Mouse (Mus musculus): ENCODE measurements around the gene Metap1d.

Gene Metap1d

DNA sequence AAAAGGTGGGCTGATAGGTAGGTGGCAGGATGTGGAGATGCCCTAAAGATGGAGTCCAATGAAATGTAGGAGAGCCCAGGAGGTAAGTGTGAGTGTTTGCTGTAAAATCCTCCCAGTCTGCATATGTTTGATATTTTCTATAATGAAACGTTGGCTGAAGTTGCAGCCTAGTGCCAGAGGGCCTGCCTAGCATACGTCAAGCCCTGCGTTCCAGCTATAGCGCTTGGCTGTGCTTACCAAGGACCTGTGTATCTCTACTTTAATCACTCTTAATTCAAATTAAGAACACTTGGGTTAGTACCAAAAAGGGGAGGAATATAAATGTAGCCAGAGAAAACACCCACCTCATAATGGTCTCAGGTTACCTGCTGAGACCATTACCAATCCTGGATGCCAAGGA lies 22.7 kb downstream of the Metap1d start:
- no peak for DNase-seq

DNA sequence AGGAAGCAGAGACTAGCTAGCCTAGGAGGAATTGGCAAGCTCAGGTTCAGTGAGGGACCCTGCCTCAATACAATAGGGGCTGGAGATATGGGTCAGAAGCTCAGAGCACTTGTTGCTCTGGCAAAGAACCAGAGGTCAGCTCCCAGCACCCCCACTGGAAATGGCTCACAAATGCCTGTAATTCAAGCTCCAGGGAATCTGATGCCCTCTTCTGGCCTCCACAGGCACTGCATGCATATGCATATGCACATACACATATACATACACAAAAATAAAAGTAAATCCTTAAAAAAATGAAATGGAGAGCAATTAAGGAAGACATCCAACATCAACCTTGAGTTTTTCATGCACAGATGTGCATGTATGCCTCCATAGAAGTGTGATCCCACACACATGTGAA lies 24.7 kb downstream of the Metap1d start:
- no peak for DNase-seq

DNA sequence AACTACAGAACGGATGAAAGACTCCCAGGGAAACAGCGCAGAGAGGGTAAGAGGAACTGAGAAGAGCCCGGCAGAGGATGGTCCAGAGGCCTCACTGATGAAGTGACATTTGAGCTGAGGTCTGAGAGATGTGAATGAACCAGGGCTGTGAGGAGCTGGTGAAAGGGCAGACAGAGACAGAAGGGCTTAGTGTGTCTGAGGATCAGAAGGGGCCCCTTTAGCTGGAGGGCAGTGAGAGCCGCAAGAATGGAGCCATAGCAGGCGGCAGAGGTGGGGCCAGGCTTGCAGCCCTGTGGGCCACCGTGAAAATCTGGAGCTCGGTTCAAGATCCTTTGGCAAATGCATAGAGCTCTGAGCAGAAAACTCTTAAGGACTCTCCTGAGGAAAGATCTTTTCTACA lies 26.8 kb downstream of the Metap1d start:
- no peak for DNase-seq

DNA sequence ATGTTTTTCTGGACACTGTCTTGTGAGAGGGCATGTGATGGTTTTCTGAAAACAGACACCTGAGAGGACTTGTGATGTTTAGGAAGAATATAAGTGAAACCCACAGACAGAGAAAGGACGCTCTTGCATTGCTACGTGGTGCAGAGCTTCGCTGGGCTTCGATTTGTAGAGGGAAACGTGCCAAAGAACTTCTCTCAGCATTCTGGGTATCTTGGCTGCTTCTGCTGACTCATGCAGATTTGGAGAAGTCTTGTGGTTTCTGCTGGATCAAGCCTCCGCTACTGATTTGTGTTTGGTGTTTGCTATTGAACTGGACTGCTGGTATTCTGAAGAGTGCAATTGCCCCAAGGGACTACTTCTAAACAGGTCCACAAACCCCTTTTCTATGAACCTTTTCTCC lies 28.7 kb downstream of the Metap1d start:
- DNase-seq, result no peak

DNA sequence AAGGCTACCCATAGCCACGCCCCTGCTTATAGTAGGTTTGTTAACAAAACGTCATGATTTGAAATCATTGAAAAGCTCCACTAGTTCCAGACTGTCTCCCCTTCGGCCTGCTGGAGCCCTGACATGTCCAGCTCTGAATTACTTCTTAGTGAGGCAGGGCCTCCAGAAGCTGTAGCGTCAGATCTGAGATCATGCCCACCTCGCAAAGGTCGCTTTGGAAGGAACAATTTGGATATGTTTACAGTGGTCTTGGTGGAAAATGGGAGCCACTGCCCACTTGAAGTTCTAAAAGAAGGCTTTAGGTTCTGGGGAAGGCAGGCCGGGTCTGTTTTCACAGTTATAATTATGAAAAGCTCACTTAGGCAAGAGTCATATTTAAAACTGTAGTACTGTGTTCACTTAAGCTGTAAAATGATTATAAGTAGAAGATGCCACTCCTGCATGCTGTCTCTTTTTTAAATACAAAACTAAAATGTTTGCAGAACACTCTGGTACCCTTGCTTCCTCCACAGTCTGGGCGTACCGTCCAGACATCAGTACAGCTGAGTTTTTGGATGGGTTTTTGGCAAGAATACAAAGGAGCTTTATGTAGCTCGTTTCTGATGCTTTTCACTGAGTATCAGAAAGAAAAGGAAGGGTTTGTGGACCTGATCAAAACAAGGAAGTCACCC lies 30.1 kb downstream of the Metap1d start:
- DNase-seq, result no peak

DNA sequence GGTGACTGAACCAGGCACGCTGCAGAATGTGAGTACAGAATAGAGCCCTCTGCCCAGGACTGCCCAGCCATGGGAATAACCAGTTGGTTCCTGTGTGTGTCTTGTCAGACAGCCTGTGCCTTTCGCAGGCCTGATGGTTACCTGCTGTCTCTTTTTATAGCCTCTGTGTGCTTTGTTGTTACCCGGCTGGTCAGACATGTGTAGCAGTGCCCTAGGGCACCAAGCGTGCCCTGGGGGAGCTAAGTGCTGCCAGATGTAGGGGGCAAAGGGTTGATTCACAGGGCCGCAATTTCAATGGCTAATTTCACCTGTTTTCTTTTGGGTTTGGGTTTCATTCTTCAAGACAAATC lies 30.6 kb downstream of the Metap1d start:
- DNase-seq, result no peak

DNA sequence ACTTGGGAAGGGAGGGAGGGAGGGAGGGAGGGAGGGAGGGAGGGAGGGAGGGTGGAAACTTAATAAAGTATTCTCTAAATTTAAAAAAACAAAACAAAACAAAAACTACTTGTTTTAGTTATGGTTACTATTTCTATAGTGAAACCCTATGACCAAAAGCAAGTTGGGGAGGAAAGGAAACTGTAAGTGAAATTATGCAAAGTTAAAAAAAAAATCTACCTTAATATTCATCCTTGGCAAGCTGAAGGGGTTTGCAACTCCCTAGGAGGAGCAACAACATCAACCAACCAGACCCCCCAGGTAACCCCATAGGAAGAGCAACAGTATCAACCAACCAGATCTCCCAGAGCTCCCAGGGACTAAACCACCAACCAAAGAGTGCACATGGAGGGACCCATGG lies 38.2 kb downstream of the Metap1d start:
- DNase-seq, result no peak

DNA sequence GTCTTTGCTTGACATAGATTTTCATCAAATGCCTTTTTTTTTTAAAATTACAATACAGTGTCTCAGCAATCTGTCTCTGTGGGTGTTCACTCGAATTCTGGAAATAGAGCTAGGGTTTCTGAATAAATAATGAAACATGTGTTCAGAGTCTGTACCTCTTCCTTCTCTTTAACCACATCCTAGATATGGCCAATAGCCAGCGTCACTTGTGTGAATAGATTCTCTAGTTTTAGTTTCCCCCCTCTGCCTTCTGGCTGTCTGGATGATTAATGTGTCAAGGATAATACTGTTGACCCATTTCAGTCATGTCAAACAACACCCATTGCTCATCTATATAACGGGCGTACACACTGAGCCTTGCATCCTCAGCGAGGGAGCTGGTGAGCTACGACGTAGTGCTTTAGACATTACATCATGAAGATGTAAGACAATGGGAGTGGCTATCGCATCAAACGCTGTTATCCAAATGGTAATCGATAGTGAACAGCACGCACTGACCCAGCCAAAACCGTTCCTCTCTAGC lies 40.1 kb downstream of the Metap1d start:
- DNase-seq, result no peak

DNA sequence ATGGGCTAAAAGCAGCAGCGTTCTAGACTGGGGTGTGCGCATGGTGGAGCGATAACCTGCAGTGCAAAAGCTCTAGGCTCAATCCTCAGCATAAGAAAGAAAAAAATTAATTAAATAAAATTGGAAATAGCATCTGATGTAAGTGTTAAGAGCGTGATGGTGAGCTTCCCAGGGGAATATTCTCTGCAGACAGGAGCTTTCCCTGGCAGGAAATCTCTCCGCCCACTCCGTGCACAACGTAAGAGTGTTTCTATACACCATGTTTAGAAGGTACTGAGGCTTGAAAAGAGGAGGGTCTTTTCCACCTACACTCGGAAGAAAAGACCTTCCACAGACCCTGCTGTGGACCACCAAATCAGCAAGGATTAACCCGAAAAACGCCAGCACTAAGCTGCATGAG lies 41.4 kb downstream of the Metap1d start:
- DNase-seq, result no peak

DNA sequence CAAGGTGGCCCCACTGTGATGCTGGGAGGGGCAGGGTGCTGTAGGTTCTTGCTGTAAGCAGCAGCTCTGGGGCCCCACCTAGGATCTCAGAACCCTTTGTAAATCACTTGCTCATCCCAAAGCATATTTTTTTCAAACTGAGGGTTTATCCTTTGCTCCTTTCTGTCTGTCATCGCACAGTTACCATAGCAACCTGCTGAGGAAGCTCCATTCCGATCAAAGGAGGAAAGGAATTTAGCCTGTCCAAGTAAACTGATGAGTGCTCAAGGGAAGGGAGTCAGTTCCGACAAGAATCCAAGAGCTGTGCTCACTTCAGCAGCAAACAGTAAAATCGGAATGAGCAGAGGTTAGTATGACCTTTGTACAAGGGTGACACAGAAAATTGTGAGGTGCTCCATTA lies 41.9 kb downstream of the Metap1d start:
- no peak for DNase-seq

DNA sequence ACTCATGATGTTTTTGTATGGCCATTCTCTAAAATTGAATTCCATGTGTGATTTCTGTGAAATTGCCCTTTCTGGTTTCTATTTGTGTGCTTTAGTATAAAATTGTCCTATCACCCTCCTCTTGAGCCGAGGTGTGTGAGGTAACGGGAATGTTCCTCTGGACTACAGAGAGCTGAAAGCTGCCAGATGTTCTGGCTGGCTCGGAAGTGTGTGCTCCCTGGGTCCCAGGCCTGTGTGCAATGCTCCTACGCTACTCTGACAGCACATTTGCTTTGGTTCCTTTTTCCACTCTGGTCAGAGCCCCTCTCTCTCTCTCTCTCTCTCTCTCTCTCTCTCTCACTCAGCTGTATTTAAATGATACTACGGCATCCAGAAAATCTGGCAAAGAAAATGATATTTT lies 44.1 kb downstream of the Metap1d start:
- no peak for DNase-seq

DNA sequence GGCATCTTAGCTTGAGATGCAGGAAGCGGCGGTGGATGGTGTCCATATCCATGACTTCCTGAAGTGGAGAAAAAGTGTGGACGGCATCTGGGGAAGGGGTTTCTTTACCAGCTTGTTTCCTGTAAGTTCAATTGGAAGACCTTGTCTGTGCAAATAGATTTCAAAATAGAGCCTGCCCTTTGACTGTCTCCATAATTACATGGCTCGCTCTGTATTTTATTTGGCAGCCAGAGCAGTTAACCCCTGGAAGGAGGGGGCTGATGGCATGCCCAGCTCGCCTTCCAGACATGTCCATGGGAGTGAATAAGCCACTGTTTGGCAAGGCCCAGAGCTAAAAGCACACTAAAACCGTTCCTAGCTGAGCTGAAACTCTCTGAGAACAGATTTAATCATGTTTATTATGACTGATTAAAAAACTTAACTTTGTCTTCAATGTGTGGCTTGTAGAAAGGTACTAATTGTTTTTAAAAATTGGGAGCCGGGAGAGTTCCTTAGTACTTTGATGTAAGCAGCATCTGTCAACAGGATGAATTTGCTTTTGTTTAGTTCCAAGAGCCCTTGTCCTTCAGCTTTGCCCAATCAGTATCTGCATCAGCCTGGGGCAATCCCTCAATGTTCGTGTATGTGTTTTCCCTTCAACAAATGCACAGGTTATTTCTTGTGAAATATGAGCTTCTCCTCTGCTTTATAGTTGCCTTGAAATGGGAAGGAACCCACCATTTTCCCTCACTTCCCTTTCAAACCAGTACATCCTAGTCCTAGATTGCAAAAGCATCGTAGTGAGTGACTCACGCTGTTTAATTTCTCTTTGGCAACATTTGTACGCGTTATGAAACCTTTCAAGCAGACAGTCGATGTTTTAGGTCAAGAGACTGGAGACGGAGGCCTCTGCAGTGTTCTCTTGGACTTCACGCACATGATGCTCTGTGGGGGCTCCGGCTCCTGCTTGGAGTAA lies 46.5 kb downstream of the Metap1d start:
- no peak for DNase-seq

DNA sequence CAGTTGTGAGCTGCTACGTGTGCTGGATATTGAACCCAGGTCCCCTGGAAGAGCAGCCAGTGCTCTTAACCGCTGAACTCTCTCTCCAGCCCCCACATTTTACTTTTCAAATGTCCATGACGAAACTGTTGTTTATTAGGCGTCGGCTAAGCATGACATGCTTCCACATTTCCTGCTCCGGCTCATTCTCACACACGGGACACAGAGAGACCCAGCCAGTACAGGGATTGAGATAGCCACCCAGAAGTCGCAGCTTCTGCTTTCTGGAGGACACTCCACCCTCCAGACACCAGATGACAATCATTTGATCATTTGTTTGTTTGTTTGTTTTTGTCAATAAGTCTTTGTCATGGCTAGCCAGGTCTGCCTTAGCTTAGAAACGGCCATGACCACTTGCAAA lies 51.8 kb downstream of the Metap1d start:
- no peak for DNase-seq

DNA sequence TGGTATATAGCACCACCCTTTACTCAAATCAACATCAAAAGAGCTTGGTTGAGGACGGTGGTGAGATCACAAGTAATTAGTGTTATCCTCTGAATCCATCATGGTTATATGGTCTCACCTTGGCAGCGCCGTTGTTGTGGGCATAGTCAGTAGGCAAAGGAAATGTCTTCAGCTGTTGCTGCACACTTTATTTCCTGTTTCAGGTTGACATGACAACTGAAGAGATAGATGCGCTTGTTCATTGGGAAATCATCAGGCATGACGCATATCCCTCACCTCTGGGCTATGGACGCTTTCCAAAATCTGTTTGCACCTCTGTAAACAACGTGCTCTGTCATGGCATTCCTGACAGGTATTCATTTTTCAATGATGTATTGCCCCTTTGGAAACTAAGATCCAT lies 58.1 kb downstream of the Metap1d start:
- DNase-seq, result no peak

DNA sequence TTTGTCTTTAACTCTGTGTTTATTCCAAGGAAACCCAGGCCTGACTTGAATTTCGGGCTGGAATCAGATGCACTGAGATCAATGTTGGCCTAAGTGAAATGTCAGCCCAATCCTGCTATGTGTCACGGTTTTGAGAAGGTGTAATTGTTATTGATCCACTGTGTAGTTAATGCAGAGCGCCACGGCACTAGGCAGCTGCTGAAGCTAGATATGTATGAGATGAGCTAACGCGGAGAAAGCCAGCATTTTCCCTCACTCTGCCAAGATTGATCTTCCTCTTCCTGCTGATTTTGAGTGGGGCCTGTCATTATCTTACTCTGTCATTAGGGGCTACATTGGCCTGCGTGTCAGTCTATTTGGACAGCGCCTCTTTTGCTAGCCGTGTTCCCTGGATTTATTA lies 59.2 kb downstream of the Metap1d start:
- no peak for DNase-seq

DNA sequence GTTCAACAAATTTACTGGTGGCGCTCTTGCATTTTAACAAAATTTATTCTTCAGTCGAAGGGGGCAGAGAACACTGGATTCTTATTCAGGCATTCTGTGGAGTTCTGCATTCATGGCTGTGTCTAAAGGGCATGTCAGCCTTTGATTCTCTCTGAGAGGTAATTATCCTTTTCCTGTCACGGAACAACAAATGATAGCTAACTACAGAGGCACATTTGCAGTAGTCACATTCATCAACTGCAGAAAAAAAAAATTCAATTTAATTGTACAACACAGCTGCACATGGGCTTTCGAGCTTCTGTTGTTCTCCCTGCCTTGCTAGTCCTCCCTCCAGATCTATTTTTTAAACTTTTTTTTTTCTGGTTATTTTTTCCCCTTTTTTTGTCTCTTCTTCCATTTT lies 63.9 kb downstream of the Metap1d start:
- DNase-seq, result no peak

DNA sequence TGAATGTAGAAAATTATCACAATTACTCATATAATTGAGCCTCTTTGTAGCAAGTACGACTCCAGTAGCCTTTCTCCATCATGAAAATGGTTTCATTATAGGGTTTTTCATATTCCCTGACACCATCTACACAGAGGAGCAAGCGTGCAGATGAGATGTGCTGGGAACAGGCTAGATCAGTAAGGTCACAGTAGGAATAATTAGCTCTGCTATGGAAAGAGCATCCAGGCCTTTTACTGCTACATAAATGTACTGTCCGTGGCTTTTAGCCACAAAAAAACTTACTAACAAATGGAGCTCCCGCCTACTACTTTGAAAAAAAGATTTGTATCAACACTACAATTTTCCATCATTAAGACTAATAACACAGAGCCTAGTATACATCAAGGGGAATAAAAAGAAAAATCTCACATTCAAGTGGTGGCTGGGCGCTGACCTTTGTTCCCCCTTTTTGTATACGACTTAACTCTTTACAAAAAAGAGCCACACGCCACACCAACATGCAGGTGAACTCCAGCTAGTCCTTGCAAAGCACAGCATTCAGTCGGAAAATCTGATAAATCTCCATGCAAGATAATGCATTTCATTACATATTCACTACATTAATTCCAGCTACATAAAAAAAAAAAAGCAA lies 64.5 kb downstream of the Metap1d start:
- no peak for DNase-seq

DNA sequence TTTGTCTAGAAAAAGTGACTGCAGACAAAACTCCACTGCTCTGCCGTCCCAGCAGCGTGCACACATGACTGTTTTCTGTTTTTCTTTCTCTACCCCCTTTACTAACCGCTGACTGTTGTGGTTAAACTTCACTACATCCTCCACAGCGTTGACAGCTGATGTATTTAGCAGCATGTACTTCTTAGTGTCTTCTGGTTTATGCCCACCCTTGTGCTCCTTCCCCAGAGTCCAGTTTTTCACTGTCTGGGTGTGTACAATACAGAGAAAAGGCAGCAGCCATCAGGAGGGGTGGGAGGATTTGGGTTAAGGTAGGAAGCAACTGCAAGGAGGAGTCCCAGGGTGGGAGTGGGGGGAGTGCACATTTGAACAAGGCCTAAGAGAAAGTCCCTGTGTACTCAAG lies 69.8 kb downstream of the Metap1d start:
- DNase-seq, result no peak

DNA sequence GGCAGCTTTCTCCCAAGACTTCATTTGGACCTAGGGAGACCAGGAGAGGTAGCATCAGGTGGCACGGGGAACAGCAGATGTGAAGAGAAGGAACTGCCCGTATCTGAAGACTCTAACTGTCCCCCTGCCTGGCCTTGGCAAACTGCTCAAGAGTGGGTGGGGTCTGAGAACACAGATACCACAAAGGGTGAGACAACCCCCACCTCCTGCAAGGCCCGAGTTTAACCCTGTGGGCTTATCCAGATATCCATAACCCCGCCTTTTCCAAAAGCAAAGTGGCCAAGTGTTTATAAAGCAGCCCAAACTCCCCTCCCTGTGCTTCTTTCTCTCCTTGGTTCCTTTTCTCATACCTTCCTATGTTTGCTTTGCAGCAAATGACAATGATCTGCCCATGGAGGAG lies 70.4 kb downstream of the Metap1d start:
- DNase-seq, result no peak

DNA sequence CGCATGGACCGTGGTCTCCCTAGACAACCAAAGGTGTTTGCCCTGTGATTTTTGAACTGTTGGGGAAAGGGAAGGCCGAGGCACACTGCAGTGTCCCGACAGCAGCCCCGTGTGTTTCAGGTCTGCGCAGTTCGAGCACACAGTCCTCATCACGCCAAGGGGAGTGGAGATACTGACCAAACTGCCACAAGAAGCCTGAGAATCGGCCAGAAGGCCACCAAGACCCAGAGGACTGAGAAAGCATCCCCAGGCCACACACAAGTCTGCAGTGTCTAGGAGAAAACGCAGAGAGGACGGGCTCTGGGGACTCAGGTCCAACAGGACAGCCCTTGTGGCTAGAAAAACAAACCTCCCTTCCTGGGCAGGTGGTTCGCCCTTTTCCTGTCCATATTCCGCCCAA lies 71.7 kb downstream of the Metap1d start:
- DNase-seq, result no peak

DNA sequence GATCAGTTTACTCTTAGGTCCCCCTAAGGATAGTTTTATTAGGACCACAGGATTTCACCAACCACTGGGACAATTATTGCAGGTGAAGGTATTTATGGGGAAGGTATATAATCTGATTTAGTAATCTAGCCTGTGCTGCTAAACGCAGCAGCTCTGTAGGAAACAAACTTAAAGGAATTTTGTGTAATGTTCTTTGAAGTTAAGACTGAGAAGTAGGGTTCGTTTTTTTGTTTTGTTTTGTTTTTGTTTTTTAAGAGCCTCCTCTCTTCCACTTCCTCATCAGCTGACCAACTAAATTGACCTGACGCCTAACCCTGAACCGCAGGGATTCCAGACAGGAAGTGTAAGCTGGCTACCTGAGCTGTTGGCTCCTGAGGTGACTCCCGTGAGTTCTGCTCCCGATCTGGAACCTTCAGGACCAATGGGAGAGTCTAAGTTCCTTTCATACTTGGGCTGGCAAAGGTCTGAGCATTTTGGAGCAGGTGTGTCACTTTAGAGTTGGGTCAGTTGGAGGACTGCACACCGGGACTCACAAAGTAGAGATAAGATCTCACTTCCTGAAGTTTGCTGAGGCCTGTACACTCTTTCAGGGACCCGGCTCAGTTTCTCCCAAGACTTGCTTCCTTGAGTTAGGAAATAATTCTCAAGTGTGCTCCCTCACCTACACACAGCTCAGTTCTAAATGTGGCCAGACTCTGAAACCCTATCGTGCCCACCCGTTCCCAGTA lies 73.7 kb downstream of the Metap1d start:
- no peak for DNase-seq

DNA sequence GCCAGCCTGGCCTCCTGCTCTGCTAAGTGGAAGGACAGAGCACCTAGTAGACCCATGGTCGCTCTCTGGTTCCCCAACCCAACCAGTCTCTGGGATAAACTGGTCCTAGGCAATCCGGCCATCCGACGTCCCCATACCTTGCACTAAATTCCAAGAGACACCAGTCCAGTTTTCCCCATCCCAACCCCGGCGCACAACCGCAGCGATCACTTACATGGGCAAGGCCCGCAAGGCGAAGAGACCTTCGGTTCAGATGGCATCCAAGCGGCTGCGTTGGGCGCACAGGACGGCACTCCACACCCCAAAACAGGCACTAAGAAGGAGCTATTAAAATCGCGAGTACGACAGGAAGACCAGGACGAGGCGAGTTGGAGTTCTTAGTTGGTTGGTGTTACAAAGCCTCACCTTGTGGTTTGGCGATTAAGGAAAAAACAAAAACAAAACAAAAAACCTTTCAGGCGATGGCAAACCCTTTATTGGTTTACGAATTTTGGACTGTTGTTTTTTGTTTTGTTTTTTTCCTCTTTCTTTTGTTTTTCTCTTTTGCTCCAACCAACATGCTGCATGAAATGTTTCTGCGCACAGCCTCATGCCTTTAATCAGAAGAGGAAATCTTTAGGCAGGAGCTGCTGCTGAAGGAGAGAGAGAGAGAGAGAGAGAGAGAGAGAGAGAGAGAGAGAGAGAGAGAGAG lies 74.4 kb downstream of the Metap1d start:
- no peak for DNase-seq

Data from cerebellum, adult 11-12 months (tissue).